Mouse (Mus musculus) heart, adult 8-10 months (tissue): Measurements from ENCODE around the gene Kdm4b. TPM values are rescaled to one million over a fixed set of nuclear protein-coding genes. Genes with fewer than 3 reads are reported as not detected.

ENCODE experiments used
- DNase-seq: peaks from one replicate; pipeline ENCODE4 v3.0.0; 2022; ENCODE audit warnings: low spot score
- microRNA-seq: library from miRNA; unstranded; fragments of <30 nt; microRNA quantifications from one replicate; pipeline ENCODE4 v1.2.0, GENCODE M21; 2022
- total RNA-seq, 4 experiments: library from RNA; stranded (reverse); gene quantifications; 2 replicates each; pipeline ENCODE4 v1.2.4; 2022

The Kdm4b gene
- total RNA-seq, 4 experiments from 2014 or later = 29.0 to 34.4 (median 32.4) TPM

- no peak for DNase-seq
Observed at GRCm38 (mm10) chr17:56431582-56431981, 105.7 kb downstream of the Kdm4b start.

- DNase-seq = no peak
Observed at GRCm38 (mm10) chr17:56439731-56440460, 114.0 kb downstream of the Kdm4b start.

GRCm38 (mm10) chr17:56442316-56442715 is 116.5 kb downstream of the Kdm4b start:
- DNase-seq = no peak

GRCm38 (mm10) chr17:56443341-56443795 is 117.5 kb downstream of the Kdm4b start:
- DNase-seq = no peak

GRCm38 (mm10) chr17:56444771-56445170 is 118.9 kb downstream of the Kdm4b start:
- no peak for DNase-seq

GRCm38 (mm10) chr17:56445397-56445796 is 119.5 kb downstream of the Kdm4b start:
- DNase-seq = no peak

GRCm38 (mm10) chr17:56447716-56448115 is 121.9 kb downstream of the Kdm4b start:
- no peak for DNase-seq

Small RNA genes lying within 50 kb of the gene (microRNA-seq; reads per million reads assigned to microRNA genes)
- gene Mir6977 = not detected

Other genes starting within 250 kb of the Kdm4b start
- gene Hdgfl2, start 246.4 kb upstream of the Kdm4b start, total RNA-seq = 10 to 100 TPM; 30.6 to 41.4 (median 35.2) TPM
- gene Plin4, start 216.3 kb upstream of the Kdm4b start, total RNA-seq = 100 to 1,000 TPM; 140 to 200 (median 164) TPM
- 100 to 1,000 TPM; 110 to 160 (median 150) TPM for gene Plin5, start 208.5 kb upstream of the Kdm4b start, total RNA-seq
- gene Lrg1, start 204.1 kb upstream of the Kdm4b start, total RNA-seq = 10 to 100 TPM; 47.5 to 68.7 (median 60.4) TPM
- gene Sema6b, start 185.7 kb upstream of the Kdm4b start, total RNA-seq = 10 to 100 TPM in 1 of 4 experiments, 1 to 10 TPM in 3; 5.4 to 10.4 (median 8.6) TPM
- gene Tnfaip8l1, start 163.6 kb upstream of the Kdm4b start, total RNA-seq = 1 to 10 TPM; 1.2 to 2.1 (median 1.4) TPM
- 10 to 100 TPM; 25.5 to 29.8 (median 27.9) TPM for gene Mydgf, start 142.1 kb upstream of the Kdm4b start, total RNA-seq
- gene Dpp9, start 107.2 kb upstream of the Kdm4b start, total RNA-seq = 10 to 100 TPM; 42.6 to 51.1 (median 46.6) TPM
- 100 to 1,000 TPM; 113 to 131 (median 128) TPM for gene Fem1a, start 69.3 kb upstream of the Kdm4b start, total RNA-seq
- 1 to 10 TPM; 6.9 to 9.5 (median 8.1) TPM for gene Ticam1, start 49.3 kb upstream of the Kdm4b start, total RNA-seq
- 100 to 1,000 TPM; 172 to 233 (median 219) TPM for gene Plin3, start 33.2 kb upstream of the Kdm4b start, total RNA-seq
- under 1 TPM in 1 of 4 experiments, not detected in 3; 0.41 TPM for gene Arrdc5, start 25.8 kb upstream of the Kdm4b start, total RNA-seq
- 1 to 10 TPM; 1.5 to 2.6 (median 2.2) TPM for gene Uhrf1, start 22.7 kb upstream of the Kdm4b start, total RNA-seq
- 10 to 100 TPM; 54.3 to 66.4 (median 60.0) TPM for gene Ptprs, start 150.4 kb downstream of the Kdm4b start, total RNA-seq
- gene Znrf4, start 186.4 kb downstream of the Kdm4b start, total RNA-seq = not detected
- gene Gm20219, start 228.3 kb downstream of the Kdm4b start, total RNA-seq = under 1 TPM in 3 of 4 experiments, not detected in 1; 0.20 to 0.28 (median 0.22) TPM